Mouse (Mus musculus) kidney, adult 2 months (tissue): ENCODE measurements around the gene Sdf2l1.

Experiments used
- CTCF ChIP-seq: fragments of 200-500 bp; conservative IDR thresholded peaks from 2 replicates; pipeline ENCODE4 v1.5.1; 2011; ENCODE audit warnings: low read depth, mild to moderate bottlenecking, control low read depth, low read length, moderate library complexity, mixed read lengths; ENCODE audit not compliant: insufficient read depth, insufficient read length
- POLR2A ChIP-seq: fragments of 200-500 bp; IDR thresholded peaks from one replicate; pipeline ENCODE4 v1.6.1; 2011; ENCODE audit warnings: low read depth, low read length, control low read depth

- TF ChIP-seq CTCF (no peak), POLR2A (no peak)
Observed at GRCm38 (mm10) chr16:17121569-17121968, 10.6 kb downstream of the Sdf2l1 start.
